Mouse (Mus musculus) hindbrain, embryonic 15.5 days (tissue): Measurements from ENCODE around the gene Fbxw7. TPM values are rescaled to one million over a fixed set of nuclear protein-coding genes. Genes with fewer than 3 reads are reported as not detected.

Source experiments
- ATAC-seq: fragments of 200-750 bp; cut with Nextera tagmentation; 2 replicates; pipeline ENCODE4 v1.8.0; 2017; ENCODE audit warnings: low read depth, moderate number of reproducible peaks, moderate TSS enrichment; ENCODE audit not compliant: low FRiP score
- H3K27ac ChIP-seq: fragments of 300-500 bp; sonication (generic); replicated peaks from 2 replicates; pipeline ENCODE4 v1.5.1; 2015; ENCODE audit warnings: mild to moderate bottlenecking, inconsistent platforms
- H3K27me3 ChIP-seq: fragments of 300-500 bp; sonication (generic); 2 replicates; pipeline ENCODE4 v1.6.1; 2015; ENCODE audit warnings: control low read depth, inconsistent platforms
- H3K36me3 ChIP-seq: fragments of 300-500 bp; sonication (generic); 2 replicates; pipeline ENCODE4 v1.6.1; 2015; ENCODE audit warnings: control low read depth, inconsistent platforms
- H3K4me1 ChIP-seq: fragments of 300-500 bp; sonication (generic); replicated peaks from 2 replicates; pipeline ENCODE4 v1.6.1; 2015; ENCODE audit warnings: control low read depth, inconsistent platforms
- H3K4me2 ChIP-seq: fragments of 300-500 bp; sonication (generic); 2 replicates; pipeline ENCODE4 v1.6.1; 2015; ENCODE audit warnings: moderate library complexity, mild to moderate bottlenecking, inconsistent platforms
- H3K4me3 ChIP-seq: fragments of 300-500 bp; sonication (generic); 2 replicates; pipeline ENCODE4 v1.5.1; 2015; ENCODE audit warnings: mild to moderate bottlenecking, inconsistent platforms
- H3K9ac ChIP-seq: fragments of 300-500 bp; sonication (generic); 2 replicates; pipeline ENCODE4 v1.6.1; 2015; ENCODE audit warnings: inconsistent platforms
- H3K9me3 ChIP-seq: fragments of 300-500 bp; sonication (generic); 2 replicates; pipeline ENCODE4 v1.6.1; 2016; ENCODE audit warnings: control low read depth, inconsistent platforms
- WGBS: fragments of 180-500 bp; shearing (Covaris S2); methylation state at CpG from one replicate; pipeline ENCODE4 v1.1.7; 2015; 5-methylcytosine and 5-hydroxymethylcytosine counted together
- polyA plus RNA-seq: library from polyadenylated mRNA; unstranded; fragments of >200 nt; fragmentation: Nextera tagmentation; extraction: Ambion mirVana; gene quantifications from 2 replicates; pipeline ENCODE4 v1.2.1, GENCODE M21; 2015

The Fbxw7 gene
- 32.5 and 34.7 TPM in 2 replicates for polyA plus RNA-seq

DNA sequence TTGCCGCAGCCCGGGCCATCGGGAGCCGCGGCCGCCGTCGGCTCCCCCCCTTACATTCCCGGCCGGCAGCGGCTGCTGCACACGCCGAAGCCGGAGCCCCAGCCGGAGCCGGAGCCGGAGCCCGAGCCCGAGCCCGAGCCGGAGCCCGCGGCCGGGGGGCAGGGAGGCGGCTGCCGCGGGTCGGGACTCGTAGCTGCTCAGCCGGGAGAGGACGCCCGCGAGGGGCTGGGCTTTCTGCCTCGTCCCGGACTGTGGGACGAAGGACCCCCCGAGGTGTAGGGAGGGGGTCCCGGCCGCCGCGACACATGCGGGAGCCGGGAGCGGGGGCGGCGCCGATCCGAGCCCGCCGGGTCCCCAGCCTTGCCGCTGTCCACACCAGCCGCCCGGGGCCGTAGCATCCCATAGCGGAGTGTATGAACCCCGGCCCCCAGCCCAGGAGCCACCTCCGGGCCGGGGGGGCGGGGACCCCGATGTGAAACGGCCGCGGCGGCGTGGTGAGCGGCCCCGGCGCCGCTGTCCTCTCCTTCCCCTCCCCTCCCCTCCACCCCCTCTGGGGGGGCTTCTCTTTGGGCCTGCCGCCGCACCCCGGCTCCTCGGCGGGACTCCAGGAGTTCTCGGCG lies at the start of gene Fbxw7:
Gene Fbxw7 (plus strand): TSS at position 507 of the 620 bp plus-strand sequence.
- Histone ChIP-seq H3K9ac (peak within 1 kb of the TSS; percentile 88), H3K36me3 (no peaks in the 10 kb centered on the region), H3K27me3 (no peaks in the 10 kb centered on the region), H3K27ac (peak within 1 kb of the TSS; percentile 94), H3K9me3 (no peaks in the 10 kb centered on the region), H3K4me3 (peak within 1 kb of the TSS; percentile 99), H3K4me1 (peaks cover 36% of the 10 kb centered on the region), H3K4me2 (peak within 1 kb of the TSS; percentile 100)
- ATAC-seq = no peak; the same call in none of the 2 replicates
- WGBS = under 1% methylated on average over 62 of the region's 76 CpGs

DNA sequence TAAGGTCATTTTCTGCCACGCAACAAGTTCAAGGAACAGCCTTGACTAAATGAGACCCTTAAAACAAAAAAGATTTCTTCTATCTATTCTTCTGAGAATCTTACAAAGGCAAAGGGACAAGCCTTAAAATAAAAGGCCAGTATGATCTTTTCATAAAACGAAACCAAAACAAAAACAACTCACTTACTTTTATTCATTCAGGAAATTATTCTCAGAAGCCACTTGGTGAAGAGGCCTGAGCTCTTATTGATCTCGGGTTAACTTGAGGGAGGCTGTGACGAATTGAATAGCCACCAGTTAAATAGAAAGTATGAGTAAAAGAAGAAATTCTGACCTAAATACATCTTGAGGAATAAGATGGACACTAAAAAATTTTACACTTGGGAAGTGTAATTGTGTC lies 46.1 kb upstream of the Fbxw7 start:
- Histone ChIP-seq H3K27ac (no peak overlapping the region), H3K27me3 (no peaks in the 10 kb centered on the region)
- WGBS = 84% methylated on average over 4 of the region's 4 CpGs

DNA sequence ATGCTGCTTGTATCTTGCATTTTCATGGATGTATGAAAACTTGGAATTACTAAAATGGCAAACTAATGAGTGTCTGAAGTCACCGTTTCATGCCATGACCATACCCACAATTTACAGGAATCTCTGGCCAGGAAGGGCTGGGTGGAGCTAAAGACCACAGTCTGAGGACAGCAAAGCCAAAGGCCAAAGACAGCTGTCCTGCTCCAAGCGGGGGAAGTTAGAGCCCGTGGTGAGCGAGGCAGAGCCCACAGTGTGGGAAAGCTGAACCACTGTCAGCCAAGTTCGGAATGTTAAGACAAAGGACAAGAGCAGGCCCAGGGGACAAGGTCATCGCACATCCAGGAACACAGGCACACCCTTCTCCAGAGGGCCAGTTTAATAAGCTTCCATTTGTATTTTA lies 45.7 kb upstream of the Fbxw7 start:
- WGBS = 78% methylated on average over 6 of the region's 6 CpGs
- no peaks in the 10 kb centered on the region for H3K4me1 ChIP-seq

More for the DNA sequence above, 46.1 kb upstream of the Fbxw7 start:
- Histone ChIP-seq H3K4me2 (no peak overlapping the region), H3K36me3 (no peaks in the 10 kb centered on the region), H3K9ac (no peak overlapping the region), H3K4me3 (no peak overlapping the region), H3K9me3 (no peaks in the 10 kb centered on the region), H3K4me1 (no peaks in the 10 kb centered on the region)
- ATAC-seq = no peak

DNA sequence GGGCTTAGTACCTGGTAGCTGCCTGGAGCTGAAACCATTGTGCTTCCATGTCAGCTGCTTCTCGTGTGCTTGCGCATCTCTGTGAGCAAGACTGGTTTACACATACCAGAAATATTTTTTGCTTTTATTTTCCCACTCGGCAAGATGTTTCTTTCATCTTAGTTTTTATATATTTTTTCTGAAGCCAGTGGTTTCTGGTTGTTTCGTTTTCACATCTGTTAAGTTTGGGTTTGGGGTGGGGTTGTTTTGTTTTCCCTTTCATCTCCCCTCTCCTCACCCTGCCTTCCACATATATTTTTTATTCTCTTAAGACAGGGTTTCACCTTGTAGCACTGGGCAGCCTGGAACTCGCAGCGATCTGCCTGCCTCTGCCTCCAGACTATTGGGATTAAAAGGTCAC lies 44.5 kb upstream of the Fbxw7 start:
- H3K27ac ChIP-seq = no peak overlapping the region
- H3K4me1 ChIP-seq = no peaks in the 10 kb centered on the region
- H3K4me3 ChIP-seq = no peak overlapping the region
- no peak for ATAC-seq
- no peaks in the 10 kb centered on the region for H3K9me3 ChIP-seq
- no peak overlapping the region for H3K4me2 ChIP-seq
- 90% methylated on average over 6 of the region's 6 CpGs for WGBS
- H3K9ac ChIP-seq = no peak overlapping the region
- H3K36me3 ChIP-seq = no peaks in the 10 kb centered on the region
- no peaks in the 10 kb centered on the region for H3K27me3 ChIP-seq

More for the DNA sequence above, 45.7 kb upstream of the Fbxw7 start:
- H3K4me2 ChIP-seq = no peak overlapping the region
- no peak for ATAC-seq
- no peak overlapping the region for H3K4me3 ChIP-seq
- no peak overlapping the region for H3K9ac ChIP-seq
- no peaks in the 10 kb centered on the region for H3K27me3 ChIP-seq
- H3K27ac ChIP-seq = no peak overlapping the region
- no peaks in the 10 kb centered on the region for H3K9me3 ChIP-seq
- no peaks in the 10 kb centered on the region for H3K36me3 ChIP-seq

- 58% methylated on average over 2 of the region's 2 CpGs for WGBS
- Histone ChIP-seq H3K9me3 (no peaks in the 10 kb centered on the region), H3K9ac (no peak overlapping the region), H3K4me2 (no peak overlapping the region), H3K27me3 (no peaks in the 10 kb centered on the region), H3K4me1 (no peaks in the 10 kb centered on the region), H3K36me3 (no peaks in the 10 kb centered on the region), H3K4me3 (no peak overlapping the region), H3K27ac (no peak overlapping the region)
- no peak for ATAC-seq
Measured at GRCm38 (mm10) chr3:84771980-84772379, 43.1 kb upstream of the Fbxw7 start.

DNA sequence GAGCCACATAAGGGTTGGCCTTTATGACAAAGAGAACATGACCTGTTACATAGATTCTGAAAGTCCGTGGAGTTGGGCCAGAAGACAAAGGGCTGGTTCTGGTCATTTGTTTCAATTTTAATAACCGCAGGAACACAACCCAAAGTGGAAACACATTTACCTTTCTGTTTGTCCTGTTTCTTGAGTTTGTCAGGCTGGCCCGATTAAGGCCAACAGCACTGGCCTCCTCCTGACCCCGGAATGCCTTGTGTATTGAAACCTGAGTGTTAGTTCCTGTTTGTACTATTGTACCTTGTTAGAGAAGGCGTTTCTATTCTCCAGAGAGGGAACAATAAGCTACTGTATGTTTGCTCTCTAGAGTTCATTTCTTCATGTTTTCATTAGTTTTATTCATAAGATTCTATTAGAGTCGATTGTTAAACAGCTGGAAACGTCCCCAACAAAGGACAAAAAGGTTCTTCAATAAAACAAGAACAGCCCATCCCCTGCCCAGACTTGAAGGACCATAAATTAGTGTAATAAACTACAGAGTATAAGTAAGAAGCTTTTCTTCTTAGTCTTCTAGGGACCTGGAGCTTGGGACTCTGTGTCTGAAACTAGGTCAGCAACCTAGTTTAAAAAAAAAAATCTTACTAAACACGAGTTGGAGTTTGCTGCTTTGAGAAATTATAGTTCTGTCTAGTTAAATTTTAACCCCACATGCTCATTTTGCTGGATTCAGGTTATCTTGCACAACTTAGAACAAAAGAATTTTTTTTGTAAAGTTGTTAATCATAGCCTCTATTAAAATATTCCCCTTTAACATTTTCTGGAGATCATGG lies 40.6 kb upstream of the Fbxw7 start:
- ATAC-seq = no peak
- 61% methylated on average over 8 of the region's 8 CpGs for WGBS
- no peak overlapping the region for H3K4me3 ChIP-seq

GRCm38 (mm10) chr3:84775067-84775423 lies 40.0 kb upstream of the Fbxw7 start:
- H3K27ac ChIP-seq = no peak overlapping the region
- 76% methylated on average over 6 of the region's 6 CpGs for WGBS
- ATAC-seq = no peak

More for the DNA sequence above, 40.6 kb upstream of the Fbxw7 start:
- Histone ChIP-seq H3K36me3 (no peaks in the 10 kb centered on the region), H3K27ac (no peak overlapping the region), H3K9ac (no peak overlapping the region), H3K9me3 (no peaks in the 10 kb centered on the region), H3K27me3 (no peaks in the 10 kb centered on the region), H3K4me2 (no peak overlapping the region), H3K4me1 (no peaks in the 10 kb centered on the region)

GRCm38 (mm10) chr3:84775577-84775976 lies 39.5 kb upstream of the Fbxw7 start:
- no peak overlapping the region for H3K27ac ChIP-seq
- no peaks in the 10 kb centered on the region for H3K27me3 ChIP-seq
- no peaks in the 10 kb centered on the region for H3K9me3 ChIP-seq
- H3K4me1 ChIP-seq = no peaks in the 10 kb centered on the region
- ATAC-seq = no peak
- no peaks in the 10 kb centered on the region for H3K36me3 ChIP-seq
- no peak overlapping the region for H3K9ac ChIP-seq
- H3K4me3 ChIP-seq = no peak overlapping the region
- WGBS = 72% methylated on average over 4 of the region's 4 CpGs
- no peak overlapping the region for H3K4me2 ChIP-seq

More at GRCm38 (mm10) chr3:84775067-84775423, 40.0 kb upstream of the Fbxw7 start:
- Histone ChIP-seq H3K27me3 (no peaks in the 10 kb centered on the region), H3K9me3 (no peaks in the 10 kb centered on the region), H3K4me3 (no peak overlapping the region), H3K4me2 (no peak overlapping the region), H3K4me1 (no peaks in the 10 kb centered on the region), H3K36me3 (no peaks in the 10 kb centered on the region), H3K9ac (no peak overlapping the region)

GRCm38 (mm10) chr3:84776084-84776483 lies 39.0 kb upstream of the Fbxw7 start:
- Histone ChIP-seq H3K4me2 (no peak overlapping the region), H3K9me3 (no peaks in the 10 kb centered on the region), H3K27ac (no peak overlapping the region), H3K36me3 (no peaks in the 10 kb centered on the region), H3K9ac (no peak overlapping the region), H3K4me3 (no peak overlapping the region), H3K27me3 (no peaks in the 10 kb centered on the region), H3K4me1 (no peaks in the 10 kb centered on the region)
- no peak for ATAC-seq
- 76% methylated on average over 1 of the region's 1 CpGs for WGBS

GRCm38 (mm10) chr3:84787914-84788313 lies 27.2 kb upstream of the Fbxw7 start:
- Histone ChIP-seq H3K9me3 (no peaks in the 10 kb centered on the region), H3K27me3 (no peaks in the 10 kb centered on the region), H3K9ac (no peak overlapping the region), H3K27ac (no peak overlapping the region), H3K4me3 (no peak overlapping the region), H3K4me1 (no peaks in the 10 kb centered on the region), H3K36me3 (no peaks in the 10 kb centered on the region), H3K4me2 (no peak overlapping the region)
- 89% methylated on average over 4 of the region's 4 CpGs for whole genome bisulfite sequencing
- ATAC-seq = no peak

GRCm38 (mm10) chr3:84804036-84804435 lies 11.0 kb upstream of the Fbxw7 start:
- WGBS = 87% methylated on average over 9 of the region's 9 CpGs
- H3K9me3 ChIP-seq = no peaks in the 10 kb centered on the region
- no peak for ATAC-seq
- H3K4me1 ChIP-seq = no peaks in the 10 kb centered on the region
- H3K27me3 ChIP-seq = no peaks in the 10 kb centered on the region
- no peak overlapping the region for H3K4me3 ChIP-seq
- no peak overlapping the region for H3K27ac ChIP-seq
- H3K4me2 ChIP-seq = no peak overlapping the region
- H3K36me3 ChIP-seq = no peaks in the 10 kb centered on the region
- no peak overlapping the region for H3K9ac ChIP-seq

DNA sequence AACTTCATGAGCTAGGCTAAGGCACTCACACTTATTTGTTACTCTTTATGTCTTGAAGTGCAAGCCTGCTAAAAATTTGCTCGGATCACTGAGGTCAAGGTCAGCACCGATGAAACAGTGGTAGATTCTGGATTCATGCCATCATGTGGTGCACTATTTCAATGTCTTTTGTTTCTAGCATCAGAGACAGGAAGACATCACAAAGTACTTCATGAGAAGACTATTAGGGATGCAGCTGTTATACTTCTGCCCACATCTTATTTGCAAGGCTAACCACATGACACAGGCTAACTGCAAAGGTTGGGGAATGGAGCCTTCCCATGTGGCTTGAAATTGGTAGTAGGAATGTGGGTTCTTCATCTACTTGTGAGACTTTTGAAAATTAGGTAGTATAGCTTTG lies 8.9 kb upstream of the Fbxw7 start:
- Histone ChIP-seq H3K9ac (no peak overlapping the region), H3K4me3 (no peak overlapping the region), H3K27ac (no peak overlapping the region), H3K9me3 (no peaks in the 10 kb centered on the region), H3K27me3 (no peaks in the 10 kb centered on the region), H3K36me3 (no peaks in the 10 kb centered on the region), H3K4me2 (no peak overlapping the region), H3K4me1 (no peaks in the 10 kb centered on the region)
- no peak for ATAC-seq
- WGBS = 86% methylated on average over 2 of the region's 2 CpGs
